Mouse (Mus musculus) gastrocnemius, postnatal 4 days (tissue): ENCODE results near the gene Trir. TPM values are rescaled to one million over a fixed set of nuclear protein-coding genes. Genes with fewer than 3 reads are reported as not detected.
A peak's percentile ranks its signal among the peaks of the same experiment; 100 is the strongest.

Source experiments
- DNase-seq, 2 experiments: peaks; one replicate each; pipeline ENCODE4 v3.0.0; 2021 to 2022; ENCODE audit warnings: low spot score in 2 of 2, mixed read lengths in 2 of 2
- long read RNA-seq, 2 experiments: library from polyadenylated mRNA; stranded (forward); transcript quantifications; one replicate each; pipeline ENCODE4 v2.0.0; 2021
- total RNA-seq, 2 experiments: library from RNA; stranded (reverse); gene quantifications; 2 replicates each; pipeline ENCODE4 v1.2.3; 2021

Gene Trir
- total RNA-seq = 100 to 1,000 TPM; 126 to 127 TPM
- long read RNA-seq, experiment 1, transcript Trir-201 (3 exons, 902 nt) = major isoform, 42 of 57 reads
- long read RNA-seq, experiment 1, partial matches to known transcripts = 8 of 57 reads
- long read RNA-seq, experiment 1, other reads (novel, unspliced or antisense) = 7 of 57 reads
- long read RNA-seq, experiment 2, transcript Trir-201 (3 exons, 902 nt) = major isoform, 40 of 64 reads
- long read RNA-seq, experiment 2, partial matches to known transcripts = 11 of 64 reads
- long read RNA-seq, experiment 2, other reads (novel, unspliced or antisense) = 13 of 64 reads

DNA sequence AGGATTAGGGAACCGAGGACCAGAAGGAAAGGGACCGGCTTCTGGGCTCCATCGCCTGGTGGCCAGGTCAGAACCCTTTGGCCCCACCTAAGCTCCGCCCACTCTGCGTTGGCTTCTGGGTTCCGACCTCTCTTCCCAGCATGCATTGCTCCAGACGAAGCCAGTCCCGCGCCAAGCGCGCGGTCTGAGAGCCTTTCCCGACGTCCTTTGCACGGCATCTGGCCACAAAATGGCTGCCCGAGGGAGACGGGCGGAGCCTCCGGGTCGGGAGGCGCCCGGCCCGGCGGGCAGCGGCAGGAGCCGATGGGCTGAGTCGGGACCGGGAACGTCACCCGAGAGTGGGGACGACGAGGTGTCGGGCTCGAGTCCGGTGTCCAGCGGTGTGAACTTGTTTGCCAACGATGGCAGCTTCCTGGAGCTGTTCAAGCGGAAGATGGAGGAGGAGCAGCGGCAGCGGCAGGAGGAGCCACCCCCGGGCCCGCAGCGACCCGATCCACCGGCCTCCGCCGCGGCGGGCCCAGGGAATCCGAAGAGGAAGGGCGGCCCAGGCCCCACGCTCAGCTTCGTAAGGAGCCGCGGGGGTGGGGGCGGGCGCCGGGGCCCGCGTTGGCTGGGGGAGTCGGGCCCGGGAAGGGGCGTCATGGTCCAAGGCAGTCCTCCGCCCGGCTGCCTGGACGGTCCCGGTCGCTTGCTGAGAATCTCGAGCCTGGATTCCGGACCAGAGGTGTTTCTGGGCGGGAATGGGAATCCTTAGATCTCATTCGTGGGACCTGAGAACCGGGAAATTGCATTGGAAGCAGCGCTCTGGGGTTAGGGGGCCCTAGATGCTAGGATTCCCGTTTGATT lies at the start of gene Trir:
Trir (plus strand) TSS at position 154 of the 846 bp plus-strand sequence.
- peak; percentile 91 to 97 for DNase-seq

- peak in 1 of 2 experiments; percentile 63 for DNase-seq
These were observed 49.0 kb upstream of the Trir start for GRCm38 (mm10) chr8:84977435-84978247.

GRCm38 (mm10) chr8:84978248-84978940 lies 48.2 kb upstream of the Trir start, which contains the start of gene Junb:
Gene Junb (minus strand): TSS chr8:84978718.
- DNase-seq = peak; percentile 79 to 89

DNA sequence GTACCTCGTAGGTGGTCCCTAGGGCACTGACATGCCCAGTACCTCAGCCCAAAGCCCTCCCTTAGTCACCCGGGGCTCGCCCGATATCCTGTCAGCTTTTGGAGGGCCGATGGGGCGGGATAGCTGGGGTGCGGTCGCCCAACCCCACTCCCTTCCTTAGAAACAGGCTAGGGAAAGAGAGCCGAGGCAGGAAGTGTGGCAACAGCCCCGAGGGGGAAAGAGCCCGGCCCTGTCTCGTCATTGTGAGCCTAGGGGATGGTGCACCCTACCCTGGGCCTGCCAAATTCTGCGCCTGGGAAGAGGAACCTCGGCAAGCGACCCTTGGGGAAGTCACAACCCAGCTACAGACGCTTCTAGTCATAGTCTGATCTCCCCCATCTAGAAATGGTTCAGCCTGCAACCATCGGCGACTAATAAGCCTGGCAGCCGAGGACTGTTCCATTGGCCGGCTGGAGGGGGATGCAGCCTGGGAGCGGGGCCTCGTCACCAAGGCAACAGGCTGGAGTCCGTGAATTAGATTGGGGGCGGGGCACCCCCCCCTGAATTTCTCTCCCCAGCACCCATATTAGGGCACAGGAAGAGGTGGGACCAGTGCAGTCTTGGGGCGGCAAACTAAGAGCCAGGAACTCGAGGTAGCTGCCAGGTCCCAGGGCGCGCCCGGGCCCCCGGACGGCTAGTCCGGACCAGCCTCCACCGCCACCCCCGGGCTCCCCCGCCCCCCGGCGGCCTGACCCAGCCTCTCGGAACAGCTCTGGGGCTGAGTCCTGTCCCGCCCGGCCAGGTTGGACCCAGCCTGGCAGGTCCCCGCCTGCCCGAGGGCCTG lies 46.8 kb upstream of the Trir start:
- DNase-seq = peak; percentile 64 to 86

GRCm38 (mm10) chr8:84980622-84981358 lies 45.8 kb upstream of the Trir start:
- peak in 1 of 2 experiments; percentile 68 for DNase-seq

- no peak for DNase-seq
These were observed 44.8 kb upstream of the Trir start for GRCm38 (mm10) chr8:84981644-84982498.

GRCm38 (mm10) chr8:84982499-84983011 lies 44.1 kb upstream of the Trir start:
- no peak for DNase-seq

- no peak for DNase-seq
These were observed 42.2 kb upstream of the Trir start for GRCm38 (mm10) chr8:84984294-84985048.

DNA sequence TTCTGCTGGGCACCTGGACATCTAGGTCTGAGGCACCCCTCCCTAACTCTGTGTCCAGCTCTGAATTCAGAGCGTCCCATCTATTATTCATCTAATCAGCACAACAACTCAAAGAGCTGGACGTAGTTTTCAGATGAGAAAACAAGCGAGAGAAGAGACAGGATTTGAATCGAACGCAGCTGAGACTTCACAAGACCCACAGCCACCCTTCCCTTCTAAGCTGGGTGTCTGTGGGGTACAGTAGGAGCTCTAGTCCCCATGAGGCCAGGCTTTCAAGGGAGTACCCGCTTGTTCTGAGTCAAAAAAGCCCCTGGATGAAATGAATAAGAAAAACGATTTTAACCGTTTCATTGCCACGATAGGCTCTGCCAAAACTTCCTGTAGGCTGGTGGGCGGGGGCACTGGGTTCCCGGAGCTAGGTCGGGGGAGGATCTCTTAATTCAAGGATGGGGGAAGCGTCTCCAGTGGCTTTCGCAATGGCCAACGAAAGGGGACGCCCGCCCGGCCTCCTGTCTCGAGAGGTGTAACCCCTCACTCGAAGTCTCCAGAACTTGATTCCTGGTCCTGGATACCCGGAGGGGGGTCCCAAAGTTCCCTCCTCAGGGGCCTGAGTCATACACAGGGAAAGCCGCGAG lies 41.5 kb upstream of the Trir start:
- DNase-seq = no peak

- peak; percentile 62 to 81 for DNase-seq
These were observed 40.8 kb upstream of the Trir start for GRCm38 (mm10) chr8:84985684-84986378.

GRCm38 (mm10) chr8:84986379-84986945 lies 40.2 kb upstream of the Trir start:
- no peak for DNase-seq

- no peak for DNase-seq
These were observed 39.2 kb upstream of the Trir start for GRCm38 (mm10) chr8:84987388-84987787.

GRCm38 (mm10) chr8:84987903-84988302 lies 38.7 kb upstream of the Trir start:
- DNase-seq = no peak

- DNase-seq = no peak
These were observed 37.3 kb upstream of the Trir start for GRCm38 (mm10) chr8:84989311-84989731.

- peak; percentile 84 to 93 for DNase-seq
These were observed 36.8 kb upstream of the Trir start for GRCm38 (mm10) chr8:84989810-84990209.

- DNase-seq = peak; percentile 90 to 96
These were observed 36.3 kb upstream of the Trir start, which contains the start of gene Hook2 for GRCm38 (mm10) chr8:84990349-84990748. Gene Hook2 (plus strand): TSS chr8:84990603.
